Mouse (Mus musculus): ENCODE data around the gene Abca7.

GRCm38 (mm10) chr10:79972831-79973230 is 23.5 kb upstream of the Abca7 start:
- TF ChIP-seq POLR2A (IDR thresholded peaks at IDR 0.05; ENCODE audit: control insufficient read depth, extremely low read depth, insufficient read depth, low read length, poor library complexity) (no peak), CTCF (IDR thresholded peaks at IDR 0.05; ENCODE audit: borderline replicate concordance, control insufficient read depth, extremely low read depth, insufficient read depth, low read length, poor library complexity) (no peak)
